Mouse (Mus musculus) ES-Bruce4 (cell line): ENCODE data around the gene Adora1. TPM values are rescaled to one million over a fixed set of nuclear protein-coding genes. Genes with fewer than 3 reads are reported as not detected.

ENCODE experiments used
- H3K27ac ChIP-seq: 2 replicates; pipeline ENCODE4 v1.5.1; 2012; ENCODE audit warnings: low read length, inconsistent platforms; ENCODE audit not compliant: insufficient read depth
- H3K27me3 ChIP-seq: 2 replicates; pipeline ENCODE4 v1.6.1; 2012; ENCODE audit warnings: mild to moderate bottlenecking, low read length, inconsistent platforms; ENCODE audit not compliant: control insufficient read depth, poor library complexity, insufficient read depth, severe bottlenecking
- H3K36me3 ChIP-seq: 2 replicates; pipeline ENCODE4 v1.6.1; 2012; ENCODE audit warnings: inconsistent platforms, mild to moderate bottlenecking, low read length, moderate library complexity; ENCODE audit not compliant: control insufficient read depth, poor library complexity, insufficient read depth, severe bottlenecking
- H3K4me1 ChIP-seq: one replicate; pipeline ENCODE4 v1.8.1; 2011; ENCODE audit warnings: low read length; ENCODE audit not compliant: control insufficient read depth, insufficient read depth
- H3K4me3 ChIP-seq: 2 replicates; pipeline ENCODE4 v1.5.1; 2011; ENCODE audit warnings: low read depth, mild to moderate bottlenecking, low read length
- H3K9ac ChIP-seq: 2 replicates; pipeline ENCODE4 v1.6.1; 2012; ENCODE audit warnings: low read depth, mild to moderate bottlenecking, inconsistent platforms; ENCODE audit not compliant: poor library complexity, severe bottlenecking
- H3K9me3 ChIP-seq: replicated peaks from 2 replicates; pipeline ENCODE4 v1.6.1; 2012; ENCODE audit warnings: mild to moderate bottlenecking, low read length, inconsistent platforms; ENCODE audit not compliant: control insufficient read depth, poor library complexity, insufficient read depth, severe bottlenecking
- CTCF ChIP-seq: IDR thresholded peaks from one replicate; pipeline ENCODE4 v1.8.1; 2011; ENCODE audit warnings: low read depth, low read length
- EP300 ChIP-seq: IDR thresholded peaks from 2 replicates; pipeline ENCODE4 v1.6.1; 2011; ENCODE audit warnings: low read depth, low read length; ENCODE audit not compliant: insufficient read depth
- POLR2A ChIP-seq: IDR thresholded peaks from one replicate; pipeline ENCODE4 v1.8.1; 2011; ENCODE audit warnings: low read length; ENCODE audit not compliant: insufficient read depth
- polyA plus RNA-seq: library from polyadenylated mRNA; stranded (reverse); fragments of >200 nt; gene quantifications from 2 replicates; pipeline ENCODE4 v1.2.4, GENCODE M21; 2011; ENCODE audit warnings: low read depth; ENCODE audit not compliant: missing spikeins, insufficient read depth, insufficient read length

Adora1 gene
- polyA plus RNA-seq, 1 experiment, result 0.18 TPM

GRCm38 (mm10) chr1:134215751-134216628 is 19.2 kb downstream of the Adora1 start:
- Histone ChIP-seq H3K9ac (no peak overlapping the region), H3K4me3 (no peak overlapping the region), H3K27ac (no peak overlapping the region), H3K9me3 (no peaks in the 10 kb centered on the region), H3K4me1 (peaks cover 15% of the 10 kb centered on the region), H3K27me3 (no peaks in the 10 kb centered on the region), H3K36me3 (no peaks in the 10 kb centered on the region)
- TF ChIP-seq EP300 (no peak), POLR2A (no peak), CTCF (no peak)

- H3K9ac ChIP-seq, result no peak overlapping the region
- no peaks in the 10 kb centered on the region for H3K36me3 ChIP-seq
- TF ChIP-seq CTCF (no peak), POLR2A (no peak), EP300 (no peak)
- H3K27ac ChIP-seq, result no peak overlapping the region
- no peak overlapping the region for H3K4me3 ChIP-seq
- no peaks in the 10 kb centered on the region for H3K9me3 ChIP-seq
- peaks cover 15% of the 10 kb centered on the region for H3K4me1 ChIP-seq
- H3K27me3 ChIP-seq, result no peaks in the 10 kb centered on the region
Observed at GRCm38 (mm10) chr1:134215059-134215458, 20.2 kb downstream of the Adora1 start.

- H3K9ac ChIP-seq, result no peak overlapping the region
- no peak overlapping the region for H3K27ac ChIP-seq
- H3K36me3 ChIP-seq, result no peaks in the 10 kb centered on the region
- H3K27me3 ChIP-seq, result no peaks in the 10 kb centered on the region
- no peak overlapping the region for H3K4me3 ChIP-seq
- peaks cover 15% of the 10 kb centered on the region for H3K4me1 ChIP-seq
- H3K9me3 ChIP-seq, result no peaks in the 10 kb centered on the region
- no peak for TF ChIP-seq POLR2A
- no peak for TF ChIP-seq EP300
- no peak for TF ChIP-seq CTCF
Observed at GRCm38 (mm10) chr1:134213405-134213804, 21.8 kb downstream of the Adora1 start.

GRCm38 (mm10) chr1:134212351-134212750 is 22.9 kb downstream of the Adora1 start:
- Histone ChIP-seq H3K27ac (no peak overlapping the region), H3K27me3 (no peaks in the 10 kb centered on the region)
- TF ChIP-seq CTCF (no peak), EP300 (no peak), POLR2A (no peak)

GRCm38 (mm10) chr1:134211631-134212030 is 23.6 kb downstream of the Adora1 start:
- no peak overlapping the region for H3K9ac ChIP-seq
- peaks cover 12% of the 10 kb centered on the region for H3K4me1 ChIP-seq
- no peaks in the 10 kb centered on the region for H3K27me3 ChIP-seq
- H3K9me3 ChIP-seq, result no peaks in the 10 kb centered on the region
- H3K4me3 ChIP-seq, result no peak overlapping the region
- no peaks in the 10 kb centered on the region for H3K36me3 ChIP-seq
- no peak overlapping the region for H3K27ac ChIP-seq
- no peak for TF ChIP-seq CTCF
- TF ChIP-seq POLR2A, result no peak
- TF ChIP-seq EP300, result no peak

More at GRCm38 (mm10) chr1:134212351-134212750, 22.9 kb downstream of the Adora1 start:
- Histone ChIP-seq H3K4me1 (peaks cover 15% of the 10 kb centered on the region), H3K9ac (no peak overlapping the region), H3K9me3 (no peaks in the 10 kb centered on the region), H3K36me3 (no peaks in the 10 kb centered on the region), H3K4me3 (no peak overlapping the region)

- no peak for TF ChIP-seq CTCF
- Histone ChIP-seq H3K27ac (no peak overlapping the region), H3K4me3 (no peak overlapping the region), H3K9me3 (no peaks in the 10 kb centered on the region), H3K27me3 (no peaks in the 10 kb centered on the region), H3K9ac (no peak overlapping the region), H3K4me1 (peaks cover 9% of the 10 kb centered on the region), H3K36me3 (no peaks in the 10 kb centered on the region)
Observed at GRCm38 (mm10) chr1:134211043-134211442, 24.2 kb downstream of the Adora1 start.
